Mouse (Mus musculus) G1E (cell line): ENCODE results near the gene Tpbgl.

Source experiments
- CTCF ChIP-seq: IDR thresholded peaks from 2 replicates; pipeline ENCODE4 v1.5.1; 2012; ENCODE audit warnings: low read depth, low read length, inconsistent platforms, mixed read lengths
- GATA1 ChIP-seq: IDR thresholded peaks from 2 replicates; pipeline ENCODE4 v1.6.1; 2012; ENCODE audit warnings: borderline replicate concordance, low read length, inconsistent platforms, mixed read lengths
- GATA2 ChIP-seq: IDR thresholded peaks from 2 replicates; pipeline ENCODE4 v1.6.1; 2012; ENCODE audit warnings: low read depth, low read length, inconsistent platforms, borderline replicate concordance
- POLR2AphosphoS5 ChIP-seq: IDR thresholded peaks from 2 replicates; pipeline ENCODE4 v1.6.1; 2012; ENCODE audit warnings: low read depth, low read length, inconsistent platforms; ENCODE audit not compliant: insufficient replicate concordance
- TAL1 ChIP-seq: conservative IDR thresholded peaks from 2 replicates; pipeline ENCODE4 v1.6.1; 2012; ENCODE audit warnings: low read depth, low read length, inconsistent platforms, mixed read lengths

DNA sequence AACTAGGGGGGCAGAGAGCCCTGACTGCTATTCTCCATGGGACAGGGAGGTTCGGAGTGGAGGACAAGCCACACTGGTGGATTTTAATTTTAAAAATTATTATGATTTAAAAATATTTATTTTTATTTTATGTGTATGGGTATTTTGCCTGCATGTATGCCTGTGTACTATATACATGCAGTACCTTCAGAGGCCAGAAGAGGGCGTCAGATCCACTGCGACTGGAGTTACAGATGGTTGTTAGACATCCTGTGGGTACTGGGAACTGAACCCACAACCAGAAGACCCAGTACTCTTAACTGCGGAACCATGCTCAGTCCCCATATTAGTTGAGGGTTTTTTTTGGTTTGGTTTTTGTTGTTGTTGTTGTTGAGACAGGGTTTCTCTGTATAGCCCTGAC is 28.2 kb downstream of the Tpbgl start:
- TF ChIP-seq TAL1 (no peak), GATA1 (no peak), CTCF (peak; percentile 30; the same call in 1 of the 2 replicates), POLR2AphosphoS5 (no peak), GATA2 (no peak)
